Mouse (Mus musculus): Measurements from ENCODE around the gene Pet117. TPM values are rescaled to one million over a fixed set of nuclear protein-coding genes. Genes with fewer than 3 reads are reported as not detected.
A peak's percentile ranks its signal among the peaks of the same experiment; 100 is the strongest.

Pet117 gene
- not detected in 2 replicates for polyA plus RNA-seq (2016; fragmentation: Nextera tagmentation; extraction: Ambion mirVana)

- H3K9ac ChIP-seq = peak within 1 kb of the TSS; percentile 80
- no peaks in the 10 kb centered on the region for H3K9me3 ChIP-seq
- H3K4me1 ChIP-seq = peaks cover 12% of the 10 kb centered on the region; the same call in 1 of the 2 replicates
- H3K4me3 ChIP-seq = peak within 1 kb of the TSS; percentile 87
- H3K4me2 ChIP-seq (replicated peaks) = peak within 1 kb of the TSS; percentile 72
- H3K27me3 ChIP-seq = no peaks in the 10 kb centered on the region
- H3K27ac ChIP-seq = peak within 1 kb of the TSS; percentile 94
- peaks cover 6% of the 10 kb centered on the region for H3K36me3 ChIP-seq
- ATAC-seq (ENCODE audit: insufficient number of reproducible peaks, insufficient read depth, low FRiP score, low TSS enrichment) = peak; percentile 90
- WGBS = 7% methylated on average over 32 of the region's 38 CpGs
Observed at GRCm38 (mm10) chr2:144368400-144369019, at the start of gene Pet117, which contains the start of gene Kat14. Gene Pet117, plus strand, starts transcription at chr2:144368996. Gene Kat14, plus strand, starts transcription at chr2:144368983.

- Histone ChIP-seq H3K4me1 (no peaks in the 10 kb centered on the region), H3K27ac (no peak overlapping the region), H3K9me3 (no peaks in the 10 kb centered on the region), H3K27me3 (peaks cover 25% of the 10 kb centered on the region), H3K4me2 (replicated peaks) (no peak overlapping the region), H3K36me3 (no peaks in the 10 kb centered on the region), H3K9ac (no peak overlapping the region), H3K4me3 (no peak overlapping the region)
- 68% methylated on average over 3 of the region's 3 CpGs for WGBS
- ATAC-seq (ENCODE audit: insufficient number of reproducible peaks, insufficient read depth, low FRiP score, low TSS enrichment) = no peak
Observed at GRCm38 (mm10) chr2:144324218-144324617, 44.6 kb upstream of the Pet117 start.

- H3K27me3 ChIP-seq = peaks cover 74% of the 10 kb centered on the region
- H3K4me3 ChIP-seq = no peak overlapping the region
- WGBS = 3% methylated on average over 8 of the region's 10 CpGs
- H3K9ac ChIP-seq = no peak overlapping the region
- no peak overlapping the region for H3K27ac ChIP-seq
- H3K9me3 ChIP-seq = no peaks in the 10 kb centered on the region
- no peak for ATAC-seq (ENCODE audit: insufficient number of reproducible peaks, insufficient read depth, low FRiP score, low TSS enrichment)
- H3K4me2 ChIP-seq (replicated peaks) = peak overlapping the region; percentile 24; the same call in 1 of the 2 replicates
- no peaks in the 10 kb centered on the region for H3K36me3 ChIP-seq
- peaks cover 25% of the 10 kb centered on the region for H3K4me1 ChIP-seq
Observed at GRCm38 (mm10) chr2:144329451-144329850, 39.3 kb upstream of the Pet117 start.

- WGBS = 3% methylated on average over 10 of the region's 10 CpGs
- H3K4me2 ChIP-seq (replicated peaks) = peak overlapping the region; percentile 24
- ATAC-seq (ENCODE audit: insufficient number of reproducible peaks, insufficient read depth, low FRiP score, low TSS enrichment) = no peak
- peaks cover 25% of the 10 kb centered on the region for H3K4me1 ChIP-seq
- H3K27ac ChIP-seq = no peak overlapping the region
- no peak overlapping the region for H3K4me3 ChIP-seq
- no peaks in the 10 kb centered on the region for H3K36me3 ChIP-seq
- peaks cover 79% of the 10 kb centered on the region for H3K27me3 ChIP-seq
- H3K9me3 ChIP-seq = no peaks in the 10 kb centered on the region
- H3K9ac ChIP-seq = no peak overlapping the region
Observed at GRCm38 (mm10) chr2:144329937-144330336, 38.9 kb upstream of the Pet117 start.

GRCm38 (mm10) chr2:144330352-144330959 is 38.3 kb upstream of the Pet117 start:
- Histone ChIP-seq H3K4me2 (replicated peaks) (peak overlapping the region; percentile 93), H3K36me3 (no peaks in the 10 kb centered on the region), H3K4me1 (peaks cover 25% of the 10 kb centered on the region), H3K27me3 (peaks cover 84% of the 10 kb centered on the region), H3K4me3 (peak overlapping the region; percentile 49), H3K9me3 (no peaks in the 10 kb centered on the region), H3K27ac (no peak overlapping the region), H3K9ac (peak overlapping the region; percentile 36)
- ATAC-seq (ENCODE audit: insufficient number of reproducible peaks, insufficient read depth, low FRiP score, low TSS enrichment) = no peak
- WGBS = under 1% methylated on average over 41 of the region's 41 CpGs

- H3K4me1 ChIP-seq = peaks cover 25% of the 10 kb centered on the region
- H3K27ac ChIP-seq = no peak overlapping the region
- WGBS = under 1% methylated on average over 48 of the region's 50 CpGs
- ATAC-seq (ENCODE audit: insufficient number of reproducible peaks, insufficient read depth, low FRiP score, low TSS enrichment) = 0 out of 2 replicates have a peak, but pooled peaks have one; percentile 10
- H3K4me3 ChIP-seq = peak overlapping the region; percentile 49
- H3K9ac ChIP-seq = peak overlapping the region; percentile 36
- peaks cover 87% of the 10 kb centered on the region for H3K27me3 ChIP-seq
- no peaks in the 10 kb centered on the region for H3K36me3 ChIP-seq
- no peaks in the 10 kb centered on the region for H3K9me3 ChIP-seq
- H3K4me2 ChIP-seq (replicated peaks) = peak overlapping the region; percentile 93
Observed at GRCm38 (mm10) chr2:144330960-144331371, 37.8 kb upstream of the Pet117 start.

- no peak within 1 kb of the TSS for H3K27ac ChIP-seq
- WGBS = under 1% methylated on average over 62 of the region's 62 CpGs
Observed at GRCm38 (mm10) chr2:144331401-144332302, 37.1 kb upstream of the Pet117 start, which contains the start of gene Ovol2. Gene Ovol2, minus strand, starts transcription at chr2:144332146.

GRCm38 (mm10) chr2:144332486-144332885 is 36.3 kb upstream of the Pet117 start:
- Histone ChIP-seq H3K4me3 (peak overlapping the region; percentile 49), H3K27ac (no peak overlapping the region), H3K27me3 (peaks cover 78% of the 10 kb centered on the region), H3K4me1 (peaks cover 25% of the 10 kb centered on the region), H3K36me3 (no peaks in the 10 kb centered on the region), H3K4me2 (replicated peaks) (peak overlapping the region; percentile 93), H3K9ac (no peak overlapping the region), H3K9me3 (no peaks in the 10 kb centered on the region)
- ATAC-seq (ENCODE audit: insufficient number of reproducible peaks, insufficient read depth, low FRiP score, low TSS enrichment) = no peak
- WGBS = 1% methylated on average over 9 of the region's 9 CpGs

More at GRCm38 (mm10) chr2:144331401-144332302, 37.1 kb upstream of the Pet117 start, which contains the start of gene Ovol2:
- Histone ChIP-seq H3K4me3 (peak within 1 kb of the TSS; percentile 49), H3K4me1 (peaks cover 25% of the 10 kb centered on the region), H3K36me3 (no peaks in the 10 kb centered on the region), H3K4me2 (replicated peaks) (peak within 1 kb of the TSS; percentile 93), H3K9me3 (no peaks in the 10 kb centered on the region), H3K27me3 (peaks cover 82% of the 10 kb centered on the region), H3K9ac (peak within 1 kb of the TSS; percentile 37)
- 0 out of 2 replicates have a peak, but pooled peaks have one; percentile 32 for ATAC-seq (ENCODE audit: insufficient number of reproducible peaks, insufficient read depth, low FRiP score, low TSS enrichment)

GRCm38 (mm10) chr2:144333138-144333842 is 35.5 kb upstream of the Pet117 start:
- ATAC-seq (ENCODE audit: insufficient number of reproducible peaks, insufficient read depth, low FRiP score, low TSS enrichment) = no peak
- Histone ChIP-seq H3K4me3 (peak overlapping the region; percentile 49), H3K27ac (no peak overlapping the region), H3K9me3 (no peaks in the 10 kb centered on the region), H3K27me3 (peaks cover 72% of the 10 kb centered on the region), H3K9ac (no peak overlapping the region; the same call in 1 of the 2 replicates), H3K4me2 (replicated peaks) (peak overlapping the region; percentile 93), H3K4me1 (peaks cover 25% of the 10 kb centered on the region), H3K36me3 (no peaks in the 10 kb centered on the region)
- 5% methylated on average over 28 of the region's 28 CpGs for WGBS

- Histone ChIP-seq H3K4me1 (0 out of 2 replicates have a peak, but pooled peaks cover 3% of the 10 kb centered on the region), H3K27me3 (peaks cover 33% of the 10 kb centered on the region), H3K36me3 (no peaks in the 10 kb centered on the region), H3K9me3 (no peaks in the 10 kb centered on the region), H3K4me2 (replicated peaks) (no peak overlapping the region), H3K27ac (no peak overlapping the region), H3K4me3 (no peak overlapping the region), H3K9ac (no peak overlapping the region)
- WGBS = 54% methylated on average over 3 of the region's 3 CpGs
- ATAC-seq (ENCODE audit: insufficient number of reproducible peaks, insufficient read depth, low FRiP score, low TSS enrichment) = no peak
Observed at GRCm38 (mm10) chr2:144337230-144337629, 31.6 kb upstream of the Pet117 start.

GRCm38 (mm10) chr2:144337701-144338100 is 31.1 kb upstream of the Pet117 start:
- ATAC-seq (ENCODE audit: insufficient number of reproducible peaks, insufficient read depth, low FRiP score, low TSS enrichment) = no peak
- Histone ChIP-seq H3K9me3 (no peaks in the 10 kb centered on the region), H3K27me3 (peaks cover 29% of the 10 kb centered on the region), H3K4me2 (replicated peaks) (no peak overlapping the region), H3K9ac (no peak overlapping the region), H3K4me1 (no peaks in the 10 kb centered on the region), H3K4me3 (no peak overlapping the region), H3K36me3 (no peaks in the 10 kb centered on the region), H3K27ac (no peak overlapping the region)
- WGBS = 72% methylated on average over 8 of the region's 8 CpGs
